In genomic region chr9:118157234-118157633, GRCm38 (mm10) we compare ENCODE assay signal across 12 mouse cellular contexts. TPM values are rescaled to one million over a fixed set of nuclear protein-coding genes. Genes with fewer than 3 reads are reported as not detected.
DNase-seq lines count a peak whose midpoint lies in the region.
"Had no signal": no experiment of that assay in that cellular context is flagged by ENCODE, and none has a peak within 500 bp of the region (broad histone marks: within the 10 kb centered on the region; RNA-seq: fewer than 3 reads in every experiment).

No protein-coding gene starts in this region.

- no peaks in the 10 kb centered on the region for H3K4me1 ChIP-seq in heart, embryonic 10.5 days
- H3K4me1 ChIP-seq: limb, embryonic 12.5 days had no signal

- DNase-seq in heart, embryonic 10.5 days (ENCODE audit: low spot score): peak; percentile 10
- no peak for DNase-seq in heart, adult 11 months
- peak; percentile 12 for DNase-seq in thymus, postnatal 0 days (ENCODE audit: low spot score)
- no peak for DNase-seq in thymus, postnatal 10 days (ENCODE audit: low spot score in 2 of 2)
- peak; percentile 56 for DNase-seq in induced T-regulatory cell, adult 2 months (ENCODE audit: low read depth)
- no peak for DNase-seq in adrenal gland, adult 2 months
- no peak for DNase-seq in cerebellum, postnatal 10 days
- no peak for DNase-seq in cerebellum, postnatal 4 days (ENCODE audit: low spot score in 2 of 2)
- DNase-seq: cerebellum, postnatal 36 days; kidney, adult 2 months; layer of hippocampus, adult 9-11 months had no signal

- H3K27ac ChIP-seq in heart, embryonic 10.5 days: no peak overlapping the region
- H3K27ac ChIP-seq: limb, embryonic 12.5 days had no signal

- H3K36me3 ChIP-seq in heart, embryonic 10.5 days: no peaks in the 10 kb centered on the region
- H3K36me3 ChIP-seq: limb, embryonic 12.5 days had no signal

- no peaks in the 10 kb centered on the region for H3K27me3 ChIP-seq in heart, embryonic 10.5 days (ENCODE audit: insufficient read depth, poor library complexity, severe bottlenecking)
- H3K27me3 ChIP-seq: limb, embryonic 12.5 days had no signal

- H3K9me3 ChIP-seq in heart, embryonic 10.5 days: no peaks in the 10 kb centered on the region
- H3K9me3 ChIP-seq: limb, embryonic 12.5 days had no signal

- no peak overlapping the region for H3K4me3 ChIP-seq in heart, embryonic 10.5 days
- H3K4me3 ChIP-seq: limb, embryonic 12.5 days had no signal

- 84% methylated on average over 3 of the region's 3 CpGs for WGBS in heart, embryonic 10.5 days

RNA-seq across cellular contexts. Expression of gene Cmc1, which starts 7.3 kb away (rescaled TPM):
- polyA plus RNA-seq in heart, embryonic 10.5 days (2016; fragmentation: Nextera tagmentation; extraction: Ambion mirVana): 30.2 and 36.5 TPM in 2 replicates
- 94.5 and 99.1 TPM in 2 replicates for polyA plus RNA-seq in thymus, postnatal 0 days (2015; fragmentation: Nextera tagmentation; extraction: Ambion mirVana)
- total RNA-seq in adrenal gland, adult 2 months (2021): 10 to 100 TPM; 27.2 to 32.6 TPM
- polyA plus RNA-seq in adrenal gland, adult 2 months (2012; rRNA removed): 1.4 and 1.9 TPM in 2 replicates

Comparison
In these comparisons a context has a peak if more than half of its experiments do, and no peak if none do; other contexts are left out.
1. DNase-seq: peak in heart, embryonic 10.5 days (single experiment), thymus, postnatal 0 days (single experiment) and induced T-regulatory cell, adult 2 months (single experiment); none in heart, adult 11 months (single experiment), thymus, postnatal 10 days (0 of 2), adrenal gland, adult 2 months (single experiment), cerebellum, postnatal 10 days (0 of 2) and cerebellum, postnatal 4 days (0 of 2).
2. RNA of gene Cmc1, which starts 7.3 kb away (polyA plus RNA-seq): 94.5 to 99.1 TPM in thymus, postnatal 0 days and 30.2 to 36.5 TPM in heart, embryonic 10.5 days; 1.4 to 1.9 TPM in adrenal gland, adult 2 months; every median in the first group is over 10 times any median in the second.